Mouse (Mus musculus): ENCODE data around the gene Rhot2.

Rhot2 gene

GRCm38 (mm10) chr17:25844396-25844901 is at the start of gene Rhot2:
Gene Rhot2 (minus strand): TSS chr17:25844851.
- DNase-seq, result peak; percentile 96 to 97

DNA sequence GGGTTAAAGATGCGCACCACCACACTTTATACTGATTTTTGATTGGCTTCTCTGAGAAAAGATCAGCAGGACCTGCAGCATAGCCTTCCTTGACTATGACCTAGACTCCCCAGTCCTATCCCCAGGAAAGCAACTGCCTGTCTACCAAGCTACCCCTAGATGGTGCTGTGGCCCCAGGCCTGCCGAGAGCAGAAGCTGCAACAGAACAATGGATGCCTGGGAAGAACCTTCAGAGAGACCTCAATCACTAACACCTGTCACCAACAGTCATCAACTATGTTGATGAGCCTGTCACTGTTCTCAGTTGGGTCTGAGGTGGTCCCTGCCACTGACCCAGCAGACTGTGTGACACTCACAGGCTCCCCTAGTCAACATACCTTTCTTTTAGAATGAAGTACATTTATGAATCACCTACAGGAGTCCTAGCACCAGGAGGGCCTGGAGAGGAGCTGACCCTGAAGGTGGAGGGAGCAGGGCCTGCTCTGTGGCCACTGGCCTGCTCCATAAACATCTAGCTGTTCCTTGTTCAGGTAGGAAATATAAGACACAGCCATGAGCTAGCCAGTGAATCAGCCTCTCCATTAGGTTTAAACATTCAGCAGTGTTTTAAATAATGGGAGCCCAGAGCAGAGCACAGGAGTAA is 49.4 kb upstream of the Rhot2 start:
- DNase-seq, result peak; percentile 82 to 84

- no peak for DNase-seq
Observed at GRCm38 (mm10) chr17:25888837-25889236, 44.2 kb upstream of the Rhot2 start.

DNA sequence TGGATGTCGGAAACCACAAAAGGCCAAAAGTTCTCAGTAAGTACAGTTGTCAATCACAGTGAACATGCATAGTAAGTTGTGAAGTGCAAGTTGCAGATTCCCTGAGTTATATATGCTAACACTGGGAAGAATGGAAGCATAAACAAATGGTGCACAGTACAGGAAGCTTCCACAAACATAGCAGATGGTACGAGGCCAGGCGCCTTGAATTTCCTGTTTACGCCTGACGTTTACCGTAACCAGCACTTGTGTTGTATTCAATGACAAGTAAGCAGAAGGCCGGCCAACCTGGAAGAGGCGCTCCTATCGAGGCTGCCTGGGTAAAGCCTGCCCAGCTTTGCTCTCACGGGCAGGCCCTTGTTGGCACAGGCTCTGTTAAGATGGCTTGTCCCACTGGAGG is 42.8 kb upstream of the Rhot2 start:
- no peak for DNase-seq

GRCm38 (mm10) chr17:25886806-25887205 is 42.2 kb upstream of the Rhot2 start:
- DNase-seq, result no peak

- DNase-seq, result peak; percentile 30 to 32
Observed at GRCm38 (mm10) chr17:25885636-25886035, 41.0 kb upstream of the Rhot2 start.

DNA sequence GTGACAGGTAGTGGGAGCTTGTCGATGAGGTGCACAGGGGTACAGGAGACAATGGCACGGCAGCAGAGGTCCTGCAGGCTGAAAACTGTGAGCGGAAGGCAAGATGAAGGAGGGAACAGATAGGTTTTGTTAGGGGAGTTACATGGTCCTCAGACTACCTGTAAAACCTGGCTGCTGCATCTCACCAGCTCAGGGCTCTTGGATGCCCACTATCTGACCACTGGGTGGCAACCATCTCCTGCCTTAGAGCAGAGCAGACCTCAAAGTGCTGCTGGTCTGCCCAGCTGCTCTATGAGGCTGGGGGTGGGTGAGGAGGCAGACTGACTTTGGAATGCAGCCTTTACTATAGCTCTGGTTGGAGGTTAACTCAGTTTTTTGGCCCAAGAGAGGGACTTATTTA is 39.2 kb upstream of the Rhot2 start:
- DNase-seq, result no peak

- no peak for DNase-seq
Observed at GRCm38 (mm10) chr17:25883268-25883667, 38.6 kb upstream of the Rhot2 start.

GRCm38 (mm10) chr17:25882306-25882705 is 37.7 kb upstream of the Rhot2 start:
- no peak for DNase-seq

DNA sequence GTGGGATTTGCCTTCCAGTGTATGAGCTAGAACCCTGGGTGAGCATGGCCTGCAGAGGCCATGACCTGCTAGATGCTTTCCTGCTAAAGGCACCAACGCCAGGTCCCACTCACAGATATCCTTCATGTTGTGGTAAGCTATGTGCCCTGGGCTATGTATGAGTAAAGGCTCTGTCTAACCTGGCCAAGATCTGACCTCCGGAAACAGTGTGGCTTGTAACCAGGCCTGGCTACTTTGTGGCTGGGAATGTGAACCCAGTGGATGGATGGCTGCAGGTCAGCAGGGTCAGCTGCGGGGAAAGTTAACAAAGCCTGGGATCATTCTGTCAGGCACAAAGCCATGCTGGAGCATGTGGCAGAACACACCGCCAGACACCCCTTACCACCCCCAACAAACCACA is 37.0 kb upstream of the Rhot2 start:
- DNase-seq, result no peak

- no peak for DNase-seq
Observed at GRCm38 (mm10) chr17:25880913-25881641, 36.4 kb upstream of the Rhot2 start.

- DNase-seq, result no peak
Observed at GRCm38 (mm10) chr17:25880196-25880910, 35.7 kb upstream of the Rhot2 start, which contains the start of gene Wfikkn1. Gene Wfikkn1 (minus strand): TSS chr17:25880858.

- DNase-seq, result no peak
Observed at GRCm38 (mm10) chr17:25879750-25880149, 35.1 kb upstream of the Rhot2 start.

- no peak for DNase-seq
Observed at GRCm38 (mm10) chr17:25879261-25879660, 34.6 kb upstream of the Rhot2 start.

GRCm38 (mm10) chr17:25878611-25879180 is 34.0 kb upstream of the Rhot2 start:
- DNase-seq, result no peak

DNA sequence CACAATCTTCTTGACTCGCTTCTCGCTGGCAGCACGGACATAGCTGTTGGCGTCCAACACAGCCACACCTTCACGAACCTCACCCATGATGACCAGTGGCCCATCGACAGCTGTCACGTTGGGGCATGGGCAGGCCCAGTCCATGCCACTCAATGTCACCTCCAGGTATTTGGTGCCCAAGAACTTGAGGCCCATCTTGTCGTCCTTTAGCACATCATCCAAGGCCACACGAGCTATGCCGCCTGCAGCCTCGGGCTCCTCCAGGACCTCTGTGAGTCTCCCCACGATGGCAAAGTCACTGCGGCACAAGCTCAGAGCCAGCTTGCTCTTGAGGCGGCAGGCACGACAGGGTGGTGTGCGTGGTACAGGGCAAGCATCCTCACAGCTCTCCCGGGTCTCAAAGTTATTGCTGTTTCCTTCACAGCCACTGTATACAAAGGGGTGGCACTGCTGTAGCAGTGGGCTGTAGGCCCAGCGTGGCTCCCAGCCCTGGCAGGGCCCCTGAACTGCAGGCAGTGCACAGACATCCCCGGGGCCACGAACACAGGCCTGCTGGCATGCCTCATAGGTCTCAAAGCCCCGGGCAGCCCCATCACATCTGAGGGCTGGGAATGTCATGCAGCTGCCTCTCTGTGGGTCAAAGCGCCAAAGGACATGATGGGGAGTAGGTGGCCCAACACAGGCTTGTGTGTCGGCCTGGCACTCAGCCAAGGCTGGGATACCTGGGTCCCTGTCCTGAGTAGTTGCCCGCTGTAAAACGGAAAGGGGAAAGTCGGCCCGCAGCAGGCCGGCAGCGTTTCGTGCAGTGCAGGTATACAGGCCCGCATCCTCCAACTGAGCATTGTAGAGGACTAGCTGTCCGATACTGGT is 33.3 kb upstream of the Rhot2 start:
- no peak for DNase-seq

- no peak for DNase-seq
Observed at GRCm38 (mm10) chr17:25877025-25877424, 32.4 kb upstream of the Rhot2 start.

GRCm38 (mm10) chr17:25876347-25876915 is 31.8 kb upstream of the Rhot2 start:
- no peak for DNase-seq

DNA sequence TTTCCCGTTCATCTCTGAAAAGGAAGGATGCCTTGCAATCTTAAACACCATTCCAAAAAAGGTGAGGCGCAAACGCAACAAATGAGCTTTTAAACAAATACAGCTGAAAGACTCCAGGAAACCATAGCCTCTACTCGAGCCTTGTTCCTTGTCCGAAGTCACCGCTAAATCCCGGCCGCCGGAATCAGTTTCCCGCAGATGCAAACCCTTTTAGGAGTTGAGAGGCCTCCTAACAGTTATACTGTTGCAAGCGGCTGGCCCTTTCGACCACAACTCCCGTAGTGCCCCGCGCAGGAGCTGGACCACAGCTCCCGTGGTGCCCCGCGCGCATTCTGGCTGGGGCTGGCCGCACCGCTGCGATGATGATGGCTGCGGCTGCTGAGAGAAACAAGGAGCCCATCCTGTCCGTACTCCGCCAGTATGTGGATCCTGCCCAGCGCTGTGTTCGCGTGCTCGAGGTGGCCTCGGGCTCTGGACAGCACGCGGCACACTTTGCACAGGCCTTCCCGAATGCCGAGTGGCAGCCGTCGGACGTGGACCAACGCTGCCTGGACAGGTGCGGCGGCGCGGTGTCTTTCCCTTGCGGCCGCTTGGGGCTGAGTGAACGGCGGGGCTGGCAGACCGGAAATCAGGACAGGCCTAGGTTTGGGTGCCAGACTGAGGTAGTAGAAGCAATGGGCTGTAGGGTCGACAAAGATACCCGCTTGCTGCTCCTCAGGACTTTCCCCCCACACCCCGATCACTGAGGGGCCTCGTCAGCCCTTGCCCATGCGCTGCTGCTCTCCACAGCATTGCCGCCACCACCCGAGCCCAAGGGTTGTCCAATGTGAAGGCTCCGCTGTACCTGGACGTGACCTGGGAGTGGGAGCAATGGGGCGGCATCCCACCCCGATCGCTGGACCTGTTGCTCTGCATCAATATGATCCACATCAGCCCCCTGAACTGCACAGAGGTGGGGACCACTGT is 30.8 kb upstream of the Rhot2 start:
- DNase-seq, result peak; percentile 86 to 87

DNA sequence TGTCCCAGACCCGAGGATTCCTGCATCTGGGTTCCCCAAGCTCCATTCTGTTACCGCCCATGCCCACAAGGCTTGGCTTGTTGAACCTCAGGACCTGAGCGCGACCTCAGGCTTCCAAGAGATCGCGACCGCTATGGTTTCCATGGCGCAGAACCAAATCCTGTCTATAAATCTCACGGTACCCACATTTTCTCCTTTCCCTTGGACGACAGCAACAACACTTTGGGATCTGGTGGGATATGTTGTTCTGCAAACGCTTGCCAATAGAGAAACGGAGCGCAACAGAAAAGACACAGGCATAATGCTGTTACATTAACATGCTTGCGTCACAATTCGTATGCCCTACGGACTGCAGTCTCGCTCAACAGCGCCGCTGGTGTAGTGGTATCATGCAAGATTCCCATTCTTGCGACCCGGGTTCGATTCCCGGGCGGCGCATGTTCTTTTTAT is 30.1 kb upstream of the Rhot2 start, which contains the start of gene Mettl26:
Gene Mettl26, plus strand, starts transcription at position 354 of the 450 bp plus-strand sequence.
- DNase-seq, result peak; percentile 96
